Mouse (Mus musculus): Measurements from ENCODE around the gene Mkrn1.

DNA sequence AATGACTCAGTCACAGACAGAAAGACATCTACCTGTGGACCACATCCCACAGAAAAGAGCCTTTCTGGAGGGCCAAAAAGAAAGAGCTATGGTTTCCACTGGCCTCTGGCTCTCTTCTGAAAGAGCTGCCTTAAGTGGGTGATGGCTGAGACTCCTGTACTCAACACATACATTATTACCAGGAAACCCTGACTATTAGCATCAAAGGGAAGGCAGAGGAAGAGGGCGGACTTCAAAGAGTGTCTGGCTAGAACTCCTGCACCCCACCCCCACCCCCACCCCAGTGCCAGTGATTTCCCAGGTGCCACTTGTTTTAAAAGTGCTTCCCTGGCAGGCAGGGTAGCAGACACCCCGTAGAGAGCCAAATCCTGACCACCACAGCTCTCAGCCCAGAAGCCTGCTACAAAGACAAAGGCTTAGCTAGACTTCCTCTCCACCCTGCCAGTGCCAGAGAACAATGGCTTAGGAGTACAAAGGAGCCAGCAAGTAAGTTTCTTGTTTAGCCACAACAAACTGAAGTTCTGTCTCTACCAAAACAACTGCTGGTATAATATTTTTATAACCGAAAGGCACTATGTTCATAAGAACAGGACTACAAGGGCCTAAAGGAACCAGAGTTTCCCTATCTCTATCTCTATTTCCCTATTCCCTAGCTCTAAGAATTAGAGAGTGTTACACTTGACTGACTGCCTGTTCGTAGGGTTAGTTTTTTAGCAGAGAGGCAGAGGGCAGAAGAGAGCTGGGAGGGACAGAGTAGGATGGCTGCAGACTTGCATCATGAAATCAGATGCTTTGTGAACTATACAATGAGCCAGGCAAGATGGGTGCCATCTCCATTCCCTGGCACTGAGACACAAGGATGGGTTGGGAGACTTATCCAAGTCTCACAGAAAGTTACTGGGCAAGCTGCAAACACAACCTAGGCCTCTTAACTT lies 72.1 kb downstream of the Mkrn1 start:
- TF ChIP-seq CTCF (IDR thresholded peaks at IDR 0.05; ENCODE audit: insufficient read depth, low read length) (no peak), POLR2A (IDR thresholded peaks at IDR 0.05; ENCODE audit: borderline replicate concordance, extremely low read depth, low read depth, low read length) (no peak)

Data from lung, adult 2 months (tissue).